ENCODE assay signal across 11 mouse cellular contexts in the genomic region with DNA sequence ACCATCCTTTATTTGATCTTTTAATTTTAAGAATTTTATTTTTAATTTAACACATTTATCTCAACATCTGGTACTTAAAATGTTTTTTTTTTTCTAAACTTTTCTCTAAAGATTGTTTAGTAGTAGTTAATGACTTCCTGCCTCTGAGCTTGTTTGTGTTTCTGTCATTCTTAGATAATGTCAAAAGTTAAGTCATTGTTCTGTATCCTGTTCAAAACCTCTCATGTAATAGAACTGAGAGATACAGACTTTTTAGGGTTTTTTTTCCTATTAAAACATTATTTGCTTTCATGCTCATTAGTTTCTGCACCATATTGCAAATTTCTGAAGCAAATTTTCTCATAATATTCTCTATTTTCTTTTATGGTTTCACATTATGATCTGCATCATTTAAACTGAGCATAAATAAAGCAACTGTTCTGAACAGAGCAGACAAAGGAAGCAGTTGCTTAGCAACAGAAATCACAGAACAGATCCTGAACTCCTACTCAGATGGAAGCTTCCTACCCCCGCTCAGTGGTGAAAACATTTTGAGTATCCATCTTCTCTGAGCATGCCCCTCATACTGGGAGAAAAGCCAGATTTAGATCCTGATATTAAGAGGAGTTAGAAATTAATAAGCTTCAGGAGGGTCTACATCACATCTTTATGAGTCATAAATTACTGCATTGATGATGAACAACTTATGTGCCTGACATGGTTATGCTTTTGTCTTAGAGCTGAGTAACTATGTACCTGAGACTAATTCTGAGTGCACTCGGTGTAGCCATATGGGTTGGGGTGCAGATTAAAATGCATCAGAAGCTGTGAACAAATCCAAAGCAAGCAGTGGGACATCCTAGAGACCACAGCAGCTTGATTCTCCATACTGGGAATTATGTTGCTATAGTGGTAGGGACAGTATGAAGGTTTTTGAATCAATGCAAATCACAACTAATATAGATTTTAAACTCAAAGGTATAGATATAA.
DNase-seq lines count a peak whose midpoint lies in the region; ATAC-seq lines count a peak whose summit lies in the region.
"Had no signal": no experiment of that assay in that cellular context is flagged by ENCODE, and none has a peak within 500 bp of the region (broad histone marks: within the 10 kb centered on the region; RNA-seq: fewer than 3 reads in every experiment).

No protein-coding gene starts in this region.

- H3K4me2 ChIP-seq in forebrain, embryonic 11.5 days (ENCODE audit: low read depth, low read length, severe bottlenecking) = no peak overlapping the region
- no peak overlapping the region for H3K4me2 ChIP-seq in hindbrain, embryonic 12.5 days (replicated peaks)
- H3K4me2 ChIP-seq: heart, embryonic 13.5 days; liver, embryonic 15.5 days had no signal

- no peak for DNase-seq in forebrain, embryonic 11.5 days (ENCODE audit: low spot score)
- no peak for DNase-seq in forebrain, embryonic 10.5 days (ENCODE audit: extremely low spot score, low spot score)
- peak; percentile 61 to 79 for DNase-seq in left cerebral cortex, postnatal 14 days (ENCODE audit: low spot score in 2 of 2)
- DNase-seq in right cerebral cortex, adult 2 months (ENCODE audit: low spot score in 2 of 2) = peak; percentile 40 to 55
- DNase-seq in ovary, adult 18-20 months (ENCODE audit: low spot score) = no peak
- no peak for DNase-seq in thymus, postnatal 4 days
- DNase-seq in lung, postnatal 10 days = no peak

- ATAC-seq in forebrain, embryonic 11.5 days (replicated peaks; ENCODE audit: low FRiP score) = peak; percentile 82
- ATAC-seq in hindbrain, embryonic 12.5 days (ENCODE audit: low FRiP score) = peak; percentile 88
- ATAC-seq: Patski had no signal

- H3K27ac ChIP-seq in forebrain, embryonic 11.5 days (ENCODE audit: low read depth, low read length) = no peak overlapping the region
- no peak overlapping the region for H3K27ac ChIP-seq in forebrain, embryonic 10.5 days
- no peak overlapping the region for H3K27ac ChIP-seq in hindbrain, embryonic 12.5 days
- H3K27ac ChIP-seq: heart, embryonic 13.5 days; liver, embryonic 15.5 days had no signal

- H3K9me3 ChIP-seq in forebrain, embryonic 11.5 days (ENCODE audit: control insufficient read depth, low read length) = no peaks in the 10 kb centered on the region
- H3K9me3 ChIP-seq in forebrain, embryonic 10.5 days = no peaks in the 10 kb centered on the region
- H3K9me3 ChIP-seq in hindbrain, embryonic 12.5 days (replicated peaks) = no peaks in the 10 kb centered on the region
- H3K9me3 ChIP-seq: heart, embryonic 13.5 days; liver, embryonic 15.5 days had no signal

- no peaks in the 10 kb centered on the region for H3K36me3 ChIP-seq in forebrain, embryonic 11.5 days (ENCODE audit: control insufficient read depth, insufficient read depth, low read length)
- no peaks in the 10 kb centered on the region for H3K36me3 ChIP-seq in forebrain, embryonic 10.5 days (replicated peaks)
- no peaks in the 10 kb centered on the region for H3K36me3 ChIP-seq in hindbrain, embryonic 12.5 days
- H3K36me3 ChIP-seq: heart, embryonic 13.5 days; liver, embryonic 15.5 days had no signal

- no peaks in the 10 kb centered on the region for H3K4me1 ChIP-seq in forebrain, embryonic 11.5 days (replicated peaks; ENCODE audit: control insufficient read depth, insufficient read depth, low read length)
- H3K4me1 ChIP-seq in forebrain, embryonic 10.5 days = peaks cover 7% of the 10 kb centered on the region
- 0 out of 2 replicates have a peak, but pooled peaks cover 3% of the 10 kb centered on the region for H3K4me1 ChIP-seq in hindbrain, embryonic 12.5 days
- H3K4me1 ChIP-seq: heart, embryonic 13.5 days; liver, embryonic 15.5 days had no signal

- H3K4me3 ChIP-seq in forebrain, embryonic 11.5 days (ENCODE audit: low read depth, low read length) = no peak overlapping the region
- H3K4me3 ChIP-seq in forebrain, embryonic 10.5 days = no peak overlapping the region
- no peak overlapping the region for H3K4me3 ChIP-seq in hindbrain, embryonic 12.5 days
- H3K4me3 ChIP-seq: heart, embryonic 13.5 days; liver, embryonic 15.5 days had no signal

- H3K9ac ChIP-seq in forebrain, embryonic 11.5 days (ENCODE audit: low read length) = no peak overlapping the region
- no peak overlapping the region for H3K9ac ChIP-seq in hindbrain, embryonic 12.5 days
- H3K9ac ChIP-seq: heart, embryonic 13.5 days; liver, embryonic 15.5 days had no signal

- intact Hi-C loops in left cerebral cortex, postnatal 14 days (cut with DNase I) = loop anchor here (10.0 kb wide), 1 partner anchor 122 kb away; no protein-coding TSS in a partner anchor

- WGBS in forebrain, embryonic 11.5 days = 49% methylated on average over 2 of the region's 2 CpGs
- 70% methylated on average over 2 of the region's 2 CpGs for WGBS in forebrain, embryonic 10.5 days
- 37% methylated on average over 2 of the region's 2 CpGs for WGBS in hindbrain, embryonic 12.5 days

- no peaks in the 10 kb centered on the region for H3K27me3 ChIP-seq in forebrain, embryonic 11.5 days (ENCODE audit: control insufficient read depth, insufficient read depth, low read length)
- H3K27me3 ChIP-seq in forebrain, embryonic 10.5 days (ENCODE audit: poor library complexity, severe bottlenecking) = no peaks in the 10 kb centered on the region
- no peaks in the 10 kb centered on the region for H3K27me3 ChIP-seq in hindbrain, embryonic 12.5 days
- H3K27me3 ChIP-seq: heart, embryonic 13.5 days; liver, embryonic 15.5 days; Patski had no signal

Comparison
In these comparisons a context has a peak if more than half of its experiments do, and no peak if none do; other contexts are left out.
1. DNase-seq: peak in left cerebral cortex, postnatal 14 days (2 of 2) and right cerebral cortex, adult 2 months (2 of 2); none in forebrain, embryonic 11.5 days (single experiment), forebrain, embryonic 10.5 days (single experiment), ovary, adult 18-20 months (single experiment), thymus, postnatal 4 days (single experiment) and lung, postnatal 10 days (single experiment).